Mouse (Mus musculus): ENCODE data around the gene Cdcp2. TPM values are rescaled to one million over a fixed set of nuclear protein-coding genes. Genes with fewer than 3 reads are reported as not detected.

Cdcp2 gene
- polyA plus RNA-seq (2012; rRNA removed; ENCODE audit: low replicate concordance), result 0.23 TPM in 1 of 2 replicates, not detected in the other

GRCm38 (mm10) chr4:107096841-107097373, at the start of gene Cdcp2:
TSS of gene Cdcp2 (plus strand) at chr4:107096891.

GRCm38 (mm10) chr4:107066252-107067124, 30.2 kb upstream of the Cdcp2 start, which contains the start of the genes Mrpl37 and Cyb5rl:
TSS of gene Mrpl37 (minus strand) at chr4:107066868.
TSS of gene Cyb5rl (plus strand) at chr4:107066988.

Other genes with a start within 250 kb of the Cdcp2 start
- 36.8 and 73.7 TPM in 2 replicates for gene Ssbp3, start 186.2 kb upstream of the Cdcp2 start, polyA plus RNA-seq (2012; rRNA removed; ENCODE audit: low replicate concordance)
- 95.8 and 97.0 TPM in 2 replicates for gene Mrpl37, start 30.0 kb upstream of the Cdcp2 start, polyA plus RNA-seq (2012; rRNA removed; ENCODE audit: low replicate concordance)
- gene Cyb5rl, start 29.9 kb upstream of the Cdcp2 start, polyA plus RNA-seq (2012; rRNA removed; ENCODE audit: low replicate concordance), result 15.4 and 16.7 TPM in 2 replicates
- gene Tmem59, start 81.5 kb downstream of the Cdcp2 start, polyA plus RNA-seq (2012; rRNA removed; ENCODE audit: low replicate concordance), result 289 and 327 TPM in 2 replicates
- 7.2 and 10.3 TPM in 2 replicates for gene Tceanc2, start 82.2 kb downstream of the Cdcp2 start, polyA plus RNA-seq (2012; rRNA removed; ENCODE audit: low replicate concordance)
- gene Ldlrad1, start 112.3 kb downstream of the Cdcp2 start, polyA plus RNA-seq (2012; rRNA removed; ENCODE audit: low replicate concordance), result 0.14 and 0.57 TPM in 2 replicates
- 9.7 and 23.8 TPM in 2 replicates for gene Lrrc42, start 156.6 kb downstream of the Cdcp2 start, polyA plus RNA-seq (2012; rRNA removed; ENCODE audit: low replicate concordance)
- 4.3 and 5.1 TPM in 2 replicates for gene Hspb11, start 156.7 kb downstream of the Cdcp2 start, polyA plus RNA-seq (2012; rRNA removed; ENCODE audit: low replicate concordance)
- gene Dio1, start 210.3 kb downstream of the Cdcp2 start, polyA plus RNA-seq (2012; rRNA removed; ENCODE audit: low replicate concordance), result 1.9 TPM in 1 of 2 replicates, not detected in the other
- gene Yipf1, start 217.5 kb downstream of the Cdcp2 start, polyA plus RNA-seq (2012; rRNA removed; ENCODE audit: low replicate concordance), result 54.9 and 64.7 TPM in 2 replicates

All from subcutaneous adipose tissue, adult 2 months (tissue).